Mouse (Mus musculus) mouse trophoblast stem cell (cell line): ENCODE data around the gene 1700025C18Rik.

ENCODE experiments used
- in situ Hi-C, 2 experiments: fragments of 300-500 bp; cut with MseI, MboI; formaldehyde crosslinking; loops; 2 replicates in 1 of 2; 3 replicates in 1 of 2; pipeline ENCODE4 v1.15.1; 2025

Gene 1700025C18Rik

DNA sequence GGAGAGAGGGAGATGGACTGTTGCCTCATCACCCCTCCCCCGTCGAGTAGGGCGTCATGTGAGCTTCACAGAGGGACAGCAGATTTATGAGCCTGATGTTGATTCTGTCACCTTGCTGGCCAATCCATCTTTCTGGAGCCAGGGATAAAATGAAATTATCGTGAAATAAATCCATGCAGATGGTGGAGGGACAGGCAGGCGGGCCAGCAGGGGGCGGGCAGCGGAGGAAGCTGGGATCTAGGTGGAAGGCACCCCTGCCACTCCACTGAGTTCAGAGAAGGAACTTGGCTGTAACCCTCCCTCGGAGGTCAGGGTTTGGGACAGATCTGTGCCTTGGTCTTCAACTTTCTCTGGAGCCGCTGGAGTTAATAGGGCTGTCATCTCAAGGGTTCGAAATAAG, 11.9 kb downstream of the 1700025C18Rik start:
- in situ Hi-C loops = loop anchor here (10.0 kb wide), 3 partner anchors 196 to 266 kb away; no protein-coding TSS in a partner anchor

DNA sequence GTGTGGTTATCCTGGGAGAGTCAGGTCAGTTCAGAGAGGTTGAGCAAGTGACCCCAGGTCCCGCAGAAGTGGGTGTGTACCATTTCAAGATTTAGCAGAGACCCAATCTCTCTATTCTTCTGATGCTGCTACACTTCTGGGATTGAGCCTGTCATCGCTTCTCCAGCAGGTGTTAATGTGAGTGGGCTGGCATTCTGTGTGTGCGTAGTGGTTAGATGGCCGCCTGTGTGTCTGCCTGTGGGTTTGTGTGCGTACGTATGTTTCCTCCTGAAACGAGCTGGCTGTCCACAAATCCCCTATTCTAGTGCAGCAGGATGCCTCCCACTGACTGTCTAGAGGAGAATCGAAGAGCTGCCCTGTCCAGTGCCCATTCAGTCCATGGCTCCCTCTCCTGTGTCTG, 12.5 kb downstream of the 1700025C18Rik start:
- in situ Hi-C loops = loop anchor here (10.0 kb wide), 3 partner anchors 197 to 267 kb away; no protein-coding TSS in a partner anchor

DNA sequence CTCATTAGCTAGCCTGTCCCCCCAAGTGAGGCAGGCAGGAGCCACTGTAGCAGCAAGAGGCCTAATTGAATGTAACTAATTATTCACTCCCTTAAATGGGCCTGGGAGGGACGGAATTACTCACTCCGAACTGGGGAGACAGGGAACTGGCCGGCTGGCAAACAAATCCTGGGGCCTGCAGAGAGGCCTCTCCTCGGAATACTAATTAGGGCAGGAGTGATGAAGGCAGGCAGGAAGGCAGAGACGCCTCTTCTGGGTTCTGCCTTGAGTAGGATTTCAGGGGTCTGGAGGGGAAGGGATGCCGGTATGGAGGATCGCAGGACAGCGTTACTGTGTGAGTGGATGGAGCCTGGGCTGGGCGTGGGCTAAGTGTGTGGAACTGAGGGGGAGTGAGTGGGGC, 13.5 kb downstream of the 1700025C18Rik start:
- in situ Hi-C loops = loop anchor here (10.0 kb wide), 3 partner anchors 198 to 268 kb away; no protein-coding TSS in a partner anchor

- in situ Hi-C loops = loop anchor here (10.0 kb wide), 3 partner anchors 200 to 270 kb away; no protein-coding TSS in a partner anchor
Measured at GRCm38 (mm10) chr2:165074937-165075336, 15.6 kb downstream of the 1700025C18Rik start.

DNA sequence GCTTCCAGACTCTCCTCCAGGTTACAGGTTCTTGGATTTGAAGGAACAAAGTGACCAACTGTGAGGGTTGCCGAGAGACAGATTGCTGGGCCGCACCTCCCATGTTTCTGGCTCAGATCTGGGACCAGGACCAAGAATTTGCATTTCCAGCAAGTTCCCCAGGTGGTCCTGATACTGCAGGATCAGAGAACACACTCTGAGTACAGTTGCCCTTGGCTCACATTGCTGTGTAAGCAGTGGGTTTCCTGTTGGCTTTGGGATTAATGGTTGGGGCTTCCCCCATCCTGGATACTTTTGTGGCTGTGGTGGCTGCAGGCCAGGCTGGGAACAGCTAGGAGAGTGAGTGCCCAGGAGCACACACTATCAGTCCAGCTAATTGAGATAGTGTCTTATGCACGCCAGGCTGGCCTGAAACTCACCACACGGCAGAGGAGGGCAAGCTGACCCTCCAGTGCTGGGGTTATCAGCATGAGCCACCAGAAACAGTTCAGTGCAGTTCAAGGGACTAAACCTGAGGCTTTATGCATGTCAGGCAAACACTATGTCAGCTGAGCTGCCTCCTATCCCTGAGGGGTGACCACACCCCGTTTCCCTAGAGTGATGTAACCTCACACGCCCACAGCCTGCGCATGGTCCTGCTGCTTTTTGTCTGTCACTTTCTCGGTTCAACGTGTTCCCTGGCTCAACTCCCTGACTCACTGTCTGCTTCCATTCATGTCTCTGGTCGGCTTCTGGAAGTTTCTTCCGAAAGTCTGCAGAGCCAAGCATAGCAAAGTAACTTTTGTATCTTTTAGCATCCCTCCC, 16.3 kb downstream of the 1700025C18Rik start:
- in situ Hi-C loops = loop anchor here (10.0 kb wide), 3 partner anchors 201 to 271 kb away; no protein-coding TSS in a partner anchor

DNA sequence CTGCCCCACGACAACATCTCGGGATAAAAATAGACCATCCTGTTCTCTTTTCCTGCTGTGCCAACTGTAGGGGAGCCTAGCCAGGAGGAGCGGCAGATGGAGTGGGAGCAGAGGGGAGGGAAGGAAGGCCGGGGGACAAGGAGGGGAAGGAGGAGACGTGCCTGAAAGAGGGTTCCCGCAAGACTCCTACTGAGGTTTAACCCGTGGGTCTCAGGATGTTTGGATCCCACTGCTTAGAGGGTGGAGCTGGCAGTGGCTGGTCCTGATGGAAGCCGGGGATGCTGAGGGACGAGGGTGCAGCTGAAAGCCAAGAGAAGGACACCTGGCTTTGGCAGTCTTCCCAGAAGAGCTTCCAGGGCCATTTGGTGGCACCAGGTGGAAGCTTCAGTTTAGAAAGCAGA, 17.2 kb downstream of the 1700025C18Rik start:
- in situ Hi-C loops = loop anchor here (10.0 kb wide), 3 partner anchors 201 to 271 kb away; no protein-coding TSS in a partner anchor

- in situ Hi-C loops = loop anchor here (10.0 kb wide), 3 partner anchors 205 to 275 kb away; no protein-coding TSS in a partner anchor
Measured at GRCm38 (mm10) chr2:165070096-165070816, 20.3 kb downstream of the 1700025C18Rik start.

DNA sequence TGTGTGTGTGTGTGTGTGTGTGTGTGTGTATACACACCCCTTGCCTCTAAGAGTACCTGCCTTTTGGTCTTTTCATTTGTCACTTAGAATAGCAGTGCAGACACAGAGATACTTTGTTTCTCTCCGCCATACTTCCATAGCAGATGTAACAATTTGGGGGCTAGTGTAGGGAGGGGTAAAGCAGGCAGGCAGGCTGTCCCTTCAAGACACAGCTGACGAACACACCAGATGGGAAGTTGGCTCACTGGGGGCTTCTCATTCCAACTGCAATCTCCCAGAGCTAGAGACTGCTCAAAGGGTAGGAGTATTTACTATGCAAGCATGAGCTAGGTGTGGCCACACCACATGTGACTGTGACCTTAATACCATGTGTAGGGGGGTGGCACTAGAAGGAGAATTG, 21.7 kb downstream of the 1700025C18Rik start:
- in situ Hi-C loops = no loop called here

- in situ Hi-C loops = no loop called here
Measured at GRCm38 (mm10) chr2:165064489-165064888, 26.1 kb downstream of the 1700025C18Rik start.

DNA sequence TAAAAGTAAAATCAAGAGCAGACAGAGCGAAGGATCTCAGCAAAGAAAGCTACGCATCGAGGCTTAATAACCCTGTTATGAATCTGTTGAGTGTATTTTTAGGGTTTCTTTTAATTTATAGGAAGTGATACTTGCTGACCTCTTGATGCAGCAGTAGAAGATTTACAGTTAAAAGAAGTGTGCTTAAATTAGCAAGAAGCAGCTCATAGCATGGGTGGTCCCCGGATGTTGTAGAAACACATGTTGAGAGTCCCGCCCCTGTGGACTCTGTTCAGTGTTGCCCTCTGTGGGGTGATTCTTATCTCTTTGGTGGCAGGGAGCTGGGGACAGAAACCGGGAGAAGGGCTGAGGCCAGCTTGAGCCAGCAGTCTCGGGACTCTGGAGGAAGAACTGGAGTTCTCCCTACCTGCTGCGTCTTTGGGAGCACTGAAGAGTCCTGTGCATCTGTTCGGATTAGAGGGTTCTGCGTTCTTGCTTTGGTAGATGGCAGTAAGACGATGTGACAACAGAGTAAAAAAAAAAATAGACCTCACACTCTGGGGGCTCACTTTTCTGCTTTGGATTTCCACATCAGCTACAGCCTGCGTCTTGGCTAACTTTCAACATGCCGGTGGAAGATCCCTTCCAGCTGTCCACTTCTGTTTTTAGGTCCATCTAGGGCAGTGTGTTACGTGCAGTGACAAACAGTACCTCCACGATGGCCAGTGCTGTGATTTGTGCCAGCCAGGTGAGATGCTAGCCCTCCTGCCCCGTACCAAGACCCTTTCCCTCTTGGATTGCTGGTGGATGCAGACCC, 28.7 kb downstream of the 1700025C18Rik start:
- in situ Hi-C loops = no loop called here

- in situ Hi-C loops = no loop called here
Measured at GRCm38 (mm10) chr2:165059961-165060360, 30.6 kb downstream of the 1700025C18Rik start.

DNA sequence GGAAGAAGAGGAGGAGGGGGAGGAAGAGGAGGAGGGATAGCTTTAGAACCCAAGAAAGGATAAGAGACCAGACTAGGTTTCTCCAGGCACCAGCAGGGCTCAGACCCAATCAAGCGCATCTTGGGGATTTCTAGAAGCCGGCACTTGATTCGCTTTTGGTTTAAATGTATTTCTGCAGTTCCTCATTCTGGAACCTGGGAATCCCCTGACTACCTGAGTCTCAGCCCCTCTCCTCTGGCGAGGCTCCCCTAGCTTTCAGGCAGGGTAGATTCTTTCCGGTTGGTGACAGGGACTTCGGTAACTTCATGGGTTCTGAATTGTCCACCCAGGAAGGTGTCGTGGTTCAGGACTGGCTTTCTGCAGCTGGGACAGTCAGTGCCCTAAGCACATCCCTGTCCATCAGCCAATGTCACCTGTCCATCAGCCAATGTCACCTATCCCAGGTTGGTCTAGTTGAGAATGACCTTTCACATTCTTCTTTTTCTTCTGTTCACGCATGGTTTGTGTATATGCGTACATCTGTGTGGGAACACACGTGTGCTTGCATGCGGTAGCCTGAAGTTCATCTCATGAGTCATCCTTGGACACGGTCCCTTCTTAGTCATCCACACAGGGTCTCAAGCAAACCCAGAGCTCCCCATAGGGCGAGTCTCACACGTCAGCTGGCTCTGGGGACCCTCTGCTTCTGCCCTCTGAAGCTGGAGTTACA, 34.0 kb downstream of the 1700025C18Rik start:
- in situ Hi-C loops = no loop called here

DNA sequence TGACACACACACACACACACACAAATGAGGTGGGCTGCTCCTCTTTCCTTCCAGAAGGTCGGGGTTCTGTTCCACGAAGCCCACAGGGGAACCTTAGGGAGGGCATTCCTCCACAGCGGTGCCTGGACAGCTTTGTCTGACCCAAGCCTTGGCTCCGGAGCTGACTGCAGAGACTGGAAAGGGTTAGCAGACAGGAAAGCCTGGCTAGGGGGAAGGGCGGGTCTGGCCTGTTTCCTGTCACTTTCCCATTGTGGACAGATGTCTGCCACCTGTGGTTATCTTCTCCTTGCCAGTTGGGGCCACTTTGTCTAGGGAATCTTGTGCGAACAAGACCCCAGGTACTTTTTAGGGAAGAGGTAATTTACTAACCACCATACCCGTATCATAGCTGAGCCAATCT, 34.6 kb downstream of the 1700025C18Rik start:
- in situ Hi-C loops = no loop called here

DNA sequence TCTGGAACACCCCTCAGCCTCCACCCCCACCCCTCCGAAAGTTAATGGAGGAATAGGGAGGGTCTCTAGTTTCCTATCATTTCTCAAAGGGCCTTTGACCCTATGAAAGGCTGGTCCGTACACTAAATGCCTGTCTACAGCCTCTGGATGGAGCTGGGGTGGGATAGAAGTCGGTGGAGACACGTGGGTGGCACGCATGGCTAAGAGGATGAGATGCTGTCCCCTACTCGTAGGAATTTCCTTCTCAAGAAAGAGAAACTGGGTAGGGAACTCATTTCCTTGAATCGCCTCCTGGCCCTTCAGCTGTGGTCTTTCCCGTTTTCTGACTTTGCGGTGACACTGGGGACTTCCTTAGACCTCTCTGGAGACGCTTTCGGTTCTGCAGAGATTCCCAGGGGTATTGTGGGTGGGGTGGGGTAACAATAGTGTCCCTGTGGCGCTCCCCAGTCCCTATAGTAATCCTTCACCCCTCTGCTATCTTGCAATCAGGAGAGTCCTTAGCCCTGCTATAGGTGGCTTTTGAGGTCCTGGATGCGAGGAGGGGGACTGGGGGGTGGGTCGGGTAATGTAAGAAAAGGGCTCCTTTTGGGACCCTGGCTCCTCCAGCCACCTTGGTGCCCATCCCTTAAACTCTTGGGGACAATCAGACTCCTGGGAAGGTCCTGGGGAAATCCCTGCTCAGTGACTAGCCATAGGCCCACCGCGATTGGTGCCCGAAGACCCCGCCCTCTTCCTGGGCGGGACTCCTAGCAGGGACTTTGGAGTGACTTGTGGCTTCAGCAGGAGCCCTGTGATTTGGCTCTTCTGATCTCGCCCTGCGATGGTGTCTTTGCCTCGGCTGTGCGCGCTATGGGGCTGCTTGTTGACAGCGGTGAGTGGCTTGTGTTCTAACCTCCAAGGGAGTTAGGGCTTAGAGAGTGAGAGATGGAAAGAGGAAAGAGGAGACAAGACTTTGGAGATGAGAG, 35.4 kb downstream of the 1700025C18Rik start, which contains the start of gene Cd40:
Cd40 (plus strand) TSS at position 740 of the 965 bp plus-strand sequence.
- in situ Hi-C loops = no loop called here

DNA sequence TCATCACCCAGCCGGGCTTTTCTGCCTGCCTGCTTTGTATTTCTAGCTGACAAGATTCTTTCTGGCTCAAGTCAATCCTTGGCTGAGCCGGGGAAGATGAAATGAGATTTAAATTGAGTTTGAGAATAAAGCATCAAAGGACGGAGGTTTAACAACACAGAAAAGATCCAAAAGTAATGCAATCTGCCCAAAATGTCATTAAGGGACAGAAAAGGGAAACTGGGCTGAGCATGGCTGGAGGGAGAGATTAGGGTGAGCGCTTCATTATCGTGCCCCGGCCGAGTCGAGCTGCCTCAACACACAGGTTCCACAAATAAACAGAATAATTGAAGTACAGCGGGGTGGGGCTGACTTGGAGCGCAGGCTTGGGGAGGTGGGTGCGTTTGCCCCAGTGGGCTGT, 39.0 kb downstream of the 1700025C18Rik start:
- in situ Hi-C loops = no loop called here

DNA sequence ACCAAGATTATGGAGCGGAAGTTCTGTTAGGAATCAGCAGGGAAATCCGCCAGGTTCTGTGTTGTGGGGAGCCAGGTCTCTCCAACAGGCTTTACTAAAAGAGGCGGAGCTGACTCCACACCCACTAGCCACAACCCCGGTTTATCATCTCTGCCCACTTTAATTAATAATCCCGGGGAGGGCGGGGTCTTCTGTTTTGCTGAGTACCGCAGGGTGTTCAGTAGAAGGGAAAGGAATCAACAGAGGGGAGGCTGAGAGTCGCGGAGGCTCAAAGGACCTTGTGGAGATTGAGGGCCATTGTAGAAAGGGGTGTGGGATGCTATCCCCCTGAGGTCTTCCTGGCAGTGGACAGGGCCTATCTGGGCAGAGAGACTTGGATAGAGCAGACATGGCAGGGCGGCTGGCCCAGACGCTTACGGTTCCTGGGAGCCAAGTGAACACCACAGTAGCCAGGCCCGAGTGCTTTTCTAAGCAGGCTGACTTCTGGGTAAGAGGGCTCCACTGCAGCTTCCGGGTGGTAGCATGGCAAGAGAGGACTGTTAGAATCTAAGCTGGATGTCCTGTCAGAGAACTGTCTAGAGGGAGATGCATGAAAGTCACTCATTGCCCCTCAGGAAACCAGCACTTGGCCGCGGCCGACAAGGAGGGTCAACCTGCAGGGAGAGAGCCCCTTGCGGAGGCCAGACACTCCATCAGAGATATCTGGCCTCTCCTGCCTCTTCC, 39.6 kb downstream of the 1700025C18Rik start:
- in situ Hi-C loops = no loop called here

DNA sequence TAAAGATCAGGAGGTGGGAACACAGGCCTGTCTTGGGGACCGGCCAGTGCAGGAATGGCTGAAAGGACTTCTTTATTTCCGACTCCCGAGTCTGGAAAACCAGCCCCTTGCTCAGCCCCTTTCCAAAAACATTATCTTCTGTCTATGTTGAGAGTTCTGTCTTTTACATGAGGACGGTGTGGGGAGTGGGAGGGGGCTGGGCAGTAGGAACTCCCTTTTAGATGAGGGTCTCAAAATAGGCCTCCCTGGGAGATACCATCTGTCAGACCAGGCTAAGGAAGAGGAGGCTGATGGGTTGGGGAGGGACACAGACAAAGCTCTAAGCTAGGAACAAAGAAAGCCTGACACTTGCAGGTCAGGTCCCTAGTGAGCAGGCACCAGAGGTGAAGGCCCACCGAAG, 41.5 kb downstream of the 1700025C18Rik start:
- in situ Hi-C loops = no loop called here

GRCm38 (mm10) chr2:165043729-165044128, 46.8 kb downstream of the 1700025C18Rik start:
- in situ Hi-C loops = no loop called here

GRCm38 (mm10) chr2:165043090-165043636, 47.4 kb downstream of the 1700025C18Rik start:
- in situ Hi-C loops = no loop called here
